Mouse (Mus musculus): Measurements from ENCODE around the gene Scoc. TPM values are rescaled to one million over a fixed set of nuclear protein-coding genes. Genes with fewer than 3 reads are reported as not detected.

Scoc gene
- 21.1 TPM for total RNA-seq (2023)

GRCm38 (mm10) chr8:83458222-83458621, at the start of gene Scoc:
Gene Scoc, minus strand, starts transcription at chr8:83458391.

GRCm38 (mm10) chr8:83389316-83390005, 68.7 kb downstream of the Scoc start, which contains the start of gene Clgn:
Gene Clgn, plus strand, starts transcription at chr8:83389867.

Other genes starting within 250 kb of the Scoc start
- not detected for gene Ucp1, start 168.0 kb downstream of the Scoc start, total RNA-seq (2023)
- gene Elmod2, start 125.9 kb downstream of the Scoc start, total RNA-seq (2023) = 5.6 TPM
- not detected for gene Mgat4d, start 109.9 kb downstream of the Scoc start, total RNA-seq (2023)
- not detected for gene Clgn, start 68.5 kb downstream of the Scoc start, total RNA-seq (2023)
- gene Olfr370, start 77.4 kb upstream of the Scoc start, total RNA-seq (2023) = not detected
- 79.0 TPM for gene Ndufb7, start 108.3 kb upstream of the Scoc start, total RNA-seq (2023)
- 231 TPM for gene Tecr, start 149.6 kb upstream of the Scoc start, total RNA-seq (2023)
- 114 TPM for gene Dnajb1, start 149.8 kb upstream of the Scoc start, total RNA-seq (2023)
- 26.1 TPM for gene Gipc1, start 194.3 kb upstream of the Scoc start, total RNA-seq (2023)
- gene Ptger1, start 208.3 kb upstream of the Scoc start, total RNA-seq (2023) = 0.44 TPM
- gene Pkn1, start 240.8 kb upstream of the Scoc start, total RNA-seq (2023) = 306 TPM

Data from CD4-positive naive resting alpha-beta T cell, adult 57 days (primary cell).